Mouse (Mus musculus) frontal cortex, adult 2 months (tissue): Measurements from ENCODE around the gene Cox10. TPM values are rescaled to one million over a fixed set of nuclear protein-coding genes. Genes with fewer than 3 reads are reported as not detected.

Experiments used
- DNase-seq, 2 experiments: peaks; one replicate each; pipeline ENCODE4 v3.0.0; 2022; ENCODE audit warnings: low spot score in 1 of 2; ENCODE audit errors: extremely low spot score in 1 of 2
- polyA plus RNA-seq: library from polyadenylated mRNA; depleted of rRNA; stranded (reverse); fragments of >200 nt; gene quantifications from 2 replicates; pipeline ENCODE4 v1.2.3, GENCODE M21; 2012; rRNA removed

The Cox10 gene
- polyA plus RNA-seq, 1 experiment = 17.5 TPM

- peak in 1 of 2 experiments; percentile 76 for DNase-seq
These were observed 158.7 kb downstream of the Cox10 start for GRCm38 (mm10) chr11:63920531-63920930.

GRCm38 (mm10) chr11:63919211-63920098 lies 159.8 kb downstream of the Cox10 start:
- no peak for DNase-seq

GRCm38 (mm10) chr11:63918321-63919105 lies 160.8 kb downstream of the Cox10 start:
- DNase-seq = no peak

- no peak for DNase-seq
These were observed 161.7 kb downstream of the Cox10 start for GRCm38 (mm10) chr11:63917561-63917960.

GRCm38 (mm10) chr11:63914388-63914787 lies 164.9 kb downstream of the Cox10 start:
- DNase-seq = peak; percentile 50 to 72

GRCm38 (mm10) chr11:63913936-63914335 lies 165.3 kb downstream of the Cox10 start:
- DNase-seq = no peak

Other genes starting within 250 kb of the Cox10 start
- 3.6 and 3.9 TPM in 2 replicates for gene Hs3st3b1, start 157.2 kb downstream of the Cox10 start, polyA plus RNA-seq